Comparison of ENCODE assay signal across 27 mouse cellular contexts in the genomic region with DNA sequence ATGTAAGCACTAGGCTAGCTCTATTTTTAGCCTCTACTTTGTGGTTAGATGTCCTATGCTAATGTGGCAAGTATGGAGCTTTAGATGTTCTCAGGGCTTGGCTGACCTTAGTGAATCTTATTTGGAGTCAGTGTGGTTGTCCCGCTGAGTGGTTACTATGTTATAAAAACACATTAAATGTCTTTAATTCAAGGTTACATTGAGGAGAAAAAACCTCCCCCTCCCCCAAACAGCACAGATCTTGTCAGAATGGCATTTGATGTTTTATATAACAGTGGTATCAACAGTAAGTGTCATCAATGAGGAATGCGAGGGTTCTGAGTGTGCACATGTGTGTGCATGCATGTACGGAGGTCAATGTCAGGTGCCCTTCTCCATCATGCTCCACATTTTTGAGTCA. TPM values are rescaled to one million over a fixed set of nuclear protein-coding genes. Genes with fewer than 3 reads are reported as not detected.
DNase-seq lines count a peak whose midpoint lies in the region; ATAC-seq and TF ChIP-seq lines count a peak whose summit lies in the region.
"Had no signal": no experiment of that assay in that cellular context is flagged by ENCODE, and none has a peak within 500 bp of the region (broad histone marks: within the 10 kb centered on the region; RNA-seq: fewer than 3 reads in every experiment).

No protein-coding gene starts in this region.

- H3K4me3 ChIP-seq in gastrocnemius, adult 2 months, result peak overlapping the region; percentile 81
- no peak overlapping the region for H3K4me3 ChIP-seq in heart, embryonic 13.5 days
- no peak overlapping the region for H3K4me3 ChIP-seq in heart, embryonic 10.5 days
- no peak overlapping the region for H3K4me3 ChIP-seq in heart, embryonic 16.5 days (ENCODE audit: low read length)
- H3K4me3 ChIP-seq: embryonic facial prominence, embryonic 10.5 days; embryonic facial prominence, embryonic 13.5 days; erythroblast, embryonic 14.5 days; forebrain, embryonic 12.5 days; forebrain, embryonic 15.5 days had no signal

- peak overlapping the region; percentile 97 for H3K27ac ChIP-seq in gastrocnemius, adult 2 months
- H3K27ac ChIP-seq in heart, embryonic 13.5 days (replicated peaks), result peak overlapping the region; percentile 49
- H3K27ac ChIP-seq in heart, embryonic 10.5 days, result no peak overlapping the region
- H3K27ac ChIP-seq in heart, embryonic 16.5 days (ENCODE audit: low read length), result no peak overlapping the region; the same call in 1 of the 2 replicates
- H3K27ac ChIP-seq: embryonic facial prominence, embryonic 10.5 days; embryonic facial prominence, embryonic 13.5 days; forebrain, embryonic 12.5 days; forebrain, embryonic 15.5 days; hindbrain, embryonic 14.5 days; hindbrain, postnatal 0 days had no signal

- H3K9me3 ChIP-seq in heart, embryonic 13.5 days, result no peaks in the 10 kb centered on the region
- no peaks in the 10 kb centered on the region for H3K9me3 ChIP-seq in heart, embryonic 10.5 days
- no peaks in the 10 kb centered on the region for H3K9me3 ChIP-seq in heart, embryonic 16.5 days (replicated peaks; ENCODE audit: control insufficient read depth, low read length)
- H3K9me3 ChIP-seq: embryonic facial prominence, embryonic 10.5 days; embryonic facial prominence, embryonic 13.5 days; forebrain, embryonic 12.5 days; forebrain, embryonic 15.5 days had no signal

- H3K27me3 ChIP-seq in heart, embryonic 13.5 days (replicated peaks), result no peaks in the 10 kb centered on the region
- H3K27me3 ChIP-seq in heart, embryonic 10.5 days (ENCODE audit: insufficient read depth, poor library complexity, severe bottlenecking), result no peaks in the 10 kb centered on the region
- H3K27me3 ChIP-seq in heart, embryonic 16.5 days (ENCODE audit: control insufficient read depth, insufficient read depth, low read length), result no peaks in the 10 kb centered on the region
- H3K27me3 ChIP-seq: embryonic facial prominence, embryonic 13.5 days; forebrain, embryonic 12.5 days; forebrain, embryonic 15.5 days had no signal

- TF ChIP-seq CTCF in gastrocnemius, adult 2 months (IDR thresholded peaks at IDR 0.05), result no peak

- DNase-seq in gastrocnemius, adult 2 months, result no peak
- no peak for DNase-seq in gastrocnemius, postnatal 14 days
- no peak for DNase-seq in heart, embryonic 10.5 days (ENCODE audit: low spot score)
- DNase-seq in heart, postnatal 4 days, result no peak
- DNase-seq: adrenal gland, adult 8-10 months; adrenal gland, postnatal 25 days; cerebellum, adult 11-12 months; cerebellum, adult 8-10 months; cerebellum, postnatal 10 days; cerebellum, postnatal 36 days; embryo, embryonic 11 days; gastrocnemius, postnatal 10 days; heart, postnatal 36 days; kidney, adult 18-20 months; kidney, adult 9 months had no signal

- no peak for ATAC-seq in heart, embryonic 13.5 days (ENCODE audit: extremely low read depth, insufficient number of reproducible peaks, low FRiP score, low TSS enrichment)
- ATAC-seq in heart, embryonic 16.5 days (replicated peaks; ENCODE audit: extremely low read depth, insufficient read depth, low FRiP score), result no peak
- ATAC-seq: activated CD4-positive, CD25-positive, alpha-beta regulatory T cell, adult 4 months; forebrain, embryonic 15.5 days; hindbrain, postnatal 0 days; inflammation-experienced regulatory T-cells, adult 6 months; intestine, embryonic 16.5 days had no signal

- H3K4me2 ChIP-seq in heart, embryonic 13.5 days, result peak overlapping the region; percentile 38
- peak overlapping the region; percentile 33 for H3K4me2 ChIP-seq in heart, embryonic 16.5 days (ENCODE audit: low read depth, low read length)
- H3K4me2 ChIP-seq: embryonic facial prominence, embryonic 13.5 days; forebrain, embryonic 12.5 days; forebrain, embryonic 15.5 days; hindbrain, embryonic 14.5 days had no signal

- WGBS in heart, embryonic 13.5 days, result 72% methylated on average over 3 of the region's 3 CpGs
- WGBS in heart, embryonic 10.5 days, result 81% methylated on average over 3 of the region's 3 CpGs
- WGBS in heart, embryonic 16.5 days, result 62% methylated on average over 3 of the region's 3 CpGs

- H3K36me3 ChIP-seq in heart, embryonic 13.5 days, result peaks cover 58% of the 10 kb centered on the region
- H3K36me3 ChIP-seq in heart, embryonic 10.5 days, result peaks cover 30% of the 10 kb centered on the region
- peaks cover 11% of the 10 kb centered on the region; the same call in 1 of the 2 replicates for H3K36me3 ChIP-seq in heart, embryonic 16.5 days (ENCODE audit: control insufficient read depth, insufficient read depth)
- H3K36me3 ChIP-seq: embryonic facial prominence, embryonic 10.5 days; embryonic facial prominence, embryonic 13.5 days; forebrain, embryonic 12.5 days; forebrain, embryonic 15.5 days had no signal

- intact Hi-C loops in gastrocnemius, adult 2 months (cut with DNase I), result no loop called here
- intact Hi-C loops in gastrocnemius, postnatal 14 days (cut with DNase I; ENCODE audit: low total_unique reads), result no loop called here

- no peak overlapping the region for H3K9ac ChIP-seq in heart, embryonic 13.5 days
- no peak overlapping the region for H3K9ac ChIP-seq in heart, embryonic 16.5 days (ENCODE audit: low read length)
- H3K9ac ChIP-seq: embryonic facial prominence, embryonic 13.5 days; forebrain, embryonic 12.5 days; forebrain, embryonic 15.5 days; hindbrain, embryonic 14.5 days had no signal

- peaks cover 57% of the 10 kb centered on the region for H3K4me1 ChIP-seq in heart, embryonic 13.5 days
- H3K4me1 ChIP-seq in heart, embryonic 10.5 days, result peaks cover 28% of the 10 kb centered on the region
- H3K4me1 ChIP-seq in heart, embryonic 16.5 days (ENCODE audit: control insufficient read depth, insufficient read depth, low read length), result peaks cover 38% of the 10 kb centered on the region
- H3K4me1 ChIP-seq: forebrain, embryonic 12.5 days; forebrain, embryonic 15.5 days had no signal

RNA-seq across cellular contexts. Expression of gene Myl12a, which starts 24.5 kb away (rescaled TPM):
- total RNA-seq in gastrocnemius, adult 2 months (2021), result 100 to 1,000 TPM; 301 to 553 TPM
- total RNA-seq in gastrocnemius, postnatal 14 days (2021), result 100 to 1,000 TPM; 490 to 594 TPM
- 728 and 793 TPM in 2 replicates for polyA plus RNA-seq in heart, embryonic 13.5 days (2015; fragmentation: Nextera tagmentation; extraction: Ambion mirVana)
- polyA plus RNA-seq in heart, embryonic 10.5 days (2016; fragmentation: Nextera tagmentation; extraction: Ambion mirVana), result 742 and 776 TPM in 2 replicates
- 666 and 686 TPM in 2 replicates for polyA plus RNA-seq in heart, embryonic 16.5 days (2015; fragmentation: Nextera tagmentation; extraction: Ambion mirVana)
- total RNA-seq in heart, postnatal 4 days (2021), result 100 to 1,000 TPM; 733 to 785 TPM

RNA-seq across cellular contexts. Expression of gene Myom1, which starts 24.8 kb away (rescaled TPM):
- total RNA-seq in gastrocnemius, adult 2 months (2021), result 1,000 to 10,000 TPM; 1,223 to 1,379 TPM
- total RNA-seq in gastrocnemius, postnatal 14 days (2021), result 1,000 to 10,000 TPM; 1,017 to 1,171 TPM
- 156 and 169 TPM in 2 replicates for polyA plus RNA-seq in heart, embryonic 13.5 days (2015; fragmentation: Nextera tagmentation; extraction: Ambion mirVana)
- polyA plus RNA-seq in heart, embryonic 10.5 days (2016; fragmentation: Nextera tagmentation; extraction: Ambion mirVana), result 109 and 198 TPM in 2 replicates
- polyA plus RNA-seq in heart, embryonic 16.5 days (2015; fragmentation: Nextera tagmentation; extraction: Ambion mirVana), result 216 and 224 TPM in 2 replicates
- total RNA-seq in heart, postnatal 4 days (2021), result 100 to 1,000 TPM; 944 to 986 TPM
- polyA plus RNA-seq: erythroblast, embryonic 14.5 days had no signal

Comparison
In these comparisons a context has a peak if more than half of its experiments do, and no peak if none do; other contexts are left out.
1. H3K27ac ChIP-seq: peak in gastrocnemius, adult 2 months (single experiment) and heart, embryonic 13.5 days (single experiment); none in heart, embryonic 10.5 days (single experiment) and heart, embryonic 16.5 days (single experiment).